Mouse (Mus musculus) thymus, postnatal 25 days (tissue): ENCODE data around the gene Lhx4.

ENCODE experiments used
- DNase-seq: peaks from one replicate; pipeline ENCODE4 v3.0.0; 2022

Lhx4 gene

GRCm38 (mm10) chr1:155700886-155701285, 50.6 kb downstream of the Lhx4 start:
- DNase-seq: no peak

GRCm38 (mm10) chr1:155698373-155699159, 52.9 kb downstream of the Lhx4 start:
- DNase-seq: no peak

DNA sequence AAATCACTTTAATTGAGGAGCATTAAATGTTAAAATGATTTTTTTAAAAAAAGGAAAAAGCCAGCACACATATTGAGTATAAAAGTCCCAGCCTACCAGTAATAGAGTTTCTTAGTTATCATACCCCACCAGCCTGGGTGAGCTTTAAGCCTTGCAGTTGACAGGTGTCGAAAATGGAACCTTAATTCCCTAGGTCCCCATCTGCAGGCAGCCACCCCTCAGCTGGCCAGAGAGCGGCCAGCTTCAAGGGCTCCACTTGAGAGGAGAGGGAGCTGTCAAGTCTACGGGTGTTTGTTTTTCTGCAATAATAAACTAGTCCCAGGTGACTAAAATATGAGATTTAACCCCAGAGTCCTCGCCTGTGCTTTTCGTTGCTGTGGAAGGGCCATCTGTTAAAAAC, 58.0 kb downstream of the Lhx4 start:
- DNase-seq: no peak

DNA sequence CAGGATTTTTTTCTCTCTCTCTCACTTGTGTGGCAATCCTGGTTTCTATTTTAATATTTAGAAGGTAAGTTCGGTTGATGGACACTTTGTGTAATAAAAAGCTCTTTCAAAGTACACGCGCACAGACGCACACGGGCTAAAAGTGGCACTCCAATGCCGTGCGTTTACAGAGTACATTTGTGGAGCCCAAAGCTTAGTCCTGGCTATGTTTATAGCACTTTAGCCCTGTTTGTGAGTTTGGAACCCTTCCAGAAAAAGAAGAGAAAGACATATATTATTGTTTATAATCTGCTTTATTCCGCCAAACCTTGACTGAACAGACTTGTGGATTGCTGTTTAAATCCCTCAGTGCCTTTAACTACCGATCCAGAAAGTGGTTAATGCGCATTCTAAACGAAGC, 58.5 kb downstream of the Lhx4 start:
- DNase-seq: no peak

DNA sequence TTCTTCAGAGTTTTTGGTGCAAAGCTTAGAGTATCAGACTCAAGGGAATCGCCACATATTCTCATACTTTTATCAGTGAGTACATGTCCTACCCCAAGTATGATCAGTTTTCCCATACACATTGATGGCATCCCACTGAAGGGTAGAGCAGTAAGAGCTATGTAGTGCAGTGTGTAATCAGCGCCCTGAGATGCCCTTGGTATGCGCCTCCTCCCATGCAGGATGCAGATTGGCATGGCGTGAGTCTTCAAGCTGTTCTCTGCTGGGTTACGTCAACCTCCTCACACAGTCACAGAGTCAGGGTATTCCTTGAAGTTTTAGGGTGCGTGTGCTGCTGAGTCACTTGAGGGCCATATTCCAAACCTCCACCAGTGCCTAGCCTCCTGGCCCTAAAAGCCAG, 59.3 kb downstream of the Lhx4 start:
- DNase-seq: no peak

GRCm38 (mm10) chr1:155689558-155689957, 61.9 kb downstream of the Lhx4 start:
- no peak for DNase-seq

DNA sequence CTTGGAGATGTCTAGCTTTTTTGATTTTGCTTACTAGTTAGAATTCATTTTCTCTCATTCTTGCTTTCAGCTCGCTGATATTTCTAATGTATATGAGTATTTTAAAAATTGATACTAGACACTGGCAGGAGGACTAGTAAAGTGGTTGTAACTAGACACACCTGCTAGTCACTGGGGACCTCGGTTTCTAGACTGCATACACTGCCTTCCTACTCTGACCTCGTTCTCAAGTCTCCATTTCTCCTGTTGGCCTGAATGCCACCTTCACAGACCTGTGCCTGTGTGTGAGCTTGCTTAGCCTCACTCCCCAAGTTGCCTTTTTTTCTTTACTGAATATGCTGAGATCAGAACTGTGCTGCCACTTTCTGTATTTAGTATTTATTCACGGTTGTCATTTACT, 62.3 kb downstream of the Lhx4 start:
- no peak for DNase-seq

DNA sequence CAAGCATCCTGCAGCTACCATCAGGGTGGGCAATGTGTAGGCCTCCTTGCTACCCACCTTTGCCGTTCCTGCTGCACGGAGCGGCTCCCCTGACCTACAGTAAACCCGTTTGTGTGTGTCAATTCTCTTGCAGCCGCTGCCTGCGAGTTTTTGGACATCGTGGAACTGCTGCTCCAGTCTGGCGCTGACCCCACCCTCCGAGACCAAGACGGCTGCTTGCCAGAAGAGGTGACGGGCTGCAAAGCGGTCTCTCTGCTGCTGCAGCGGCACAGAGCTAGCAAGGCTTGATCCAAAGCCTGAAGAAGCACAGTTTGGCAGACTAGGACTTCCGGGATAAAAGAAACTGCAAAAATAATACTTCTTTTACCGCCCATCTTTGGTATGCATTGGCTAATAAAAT, 64.7 kb downstream of the Lhx4 start:
- DNase-seq: no peak

DNA sequence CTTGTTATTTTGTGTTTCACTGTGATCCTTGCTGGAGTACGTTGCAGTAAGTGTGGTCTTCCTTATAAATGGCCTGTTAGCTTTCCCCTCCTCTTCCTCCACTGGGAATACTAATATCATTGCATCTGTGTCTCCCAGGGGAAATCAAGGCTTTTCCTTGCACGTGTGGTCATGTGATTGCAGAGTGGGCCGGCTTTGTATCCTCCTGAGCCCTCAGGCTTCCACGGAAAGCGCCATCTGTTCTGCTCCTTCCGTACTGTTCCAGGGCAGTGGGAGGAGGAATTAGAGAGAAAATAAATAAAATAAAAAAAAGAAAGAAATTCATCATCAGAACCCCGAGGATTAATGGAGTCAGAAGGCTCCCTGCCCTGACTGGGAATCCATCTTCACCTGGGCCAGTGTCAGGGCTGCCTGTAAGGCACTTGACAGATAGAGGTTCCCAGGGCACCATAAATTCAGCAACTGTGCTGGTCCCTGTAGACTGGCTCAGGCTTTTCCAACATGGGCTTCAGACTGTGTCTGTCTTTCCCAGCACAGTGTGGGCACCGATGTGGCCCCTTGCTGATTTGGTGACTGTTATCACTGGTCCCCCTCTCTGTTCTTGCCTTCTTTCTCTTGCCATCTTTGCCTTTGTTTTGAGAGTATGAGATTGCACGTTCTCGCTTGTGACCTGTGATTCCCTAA, 70.2 kb downstream of the Lhx4 start:
- DNase-seq: no peak

GRCm38 (mm10) chr1:155675570-155675969, 75.9 kb downstream of the Lhx4 start:
- DNase-seq: no peak

- DNase-seq: no peak
Measured at GRCm38 (mm10) chr1:155663994-155664393, 87.5 kb downstream of the Lhx4 start.

- DNase-seq: no peak
Measured at GRCm38 (mm10) chr1:155656321-155656720, 95.2 kb downstream of the Lhx4 start.

GRCm38 (mm10) chr1:155654961-155655360, 96.5 kb downstream of the Lhx4 start:
- no peak for DNase-seq

GRCm38 (mm10) chr1:155650121-155650846, 101.2 kb downstream of the Lhx4 start:
- no peak for DNase-seq
